ENCODE assay signal across 17 mouse cellular contexts in the genomic region with DNA sequence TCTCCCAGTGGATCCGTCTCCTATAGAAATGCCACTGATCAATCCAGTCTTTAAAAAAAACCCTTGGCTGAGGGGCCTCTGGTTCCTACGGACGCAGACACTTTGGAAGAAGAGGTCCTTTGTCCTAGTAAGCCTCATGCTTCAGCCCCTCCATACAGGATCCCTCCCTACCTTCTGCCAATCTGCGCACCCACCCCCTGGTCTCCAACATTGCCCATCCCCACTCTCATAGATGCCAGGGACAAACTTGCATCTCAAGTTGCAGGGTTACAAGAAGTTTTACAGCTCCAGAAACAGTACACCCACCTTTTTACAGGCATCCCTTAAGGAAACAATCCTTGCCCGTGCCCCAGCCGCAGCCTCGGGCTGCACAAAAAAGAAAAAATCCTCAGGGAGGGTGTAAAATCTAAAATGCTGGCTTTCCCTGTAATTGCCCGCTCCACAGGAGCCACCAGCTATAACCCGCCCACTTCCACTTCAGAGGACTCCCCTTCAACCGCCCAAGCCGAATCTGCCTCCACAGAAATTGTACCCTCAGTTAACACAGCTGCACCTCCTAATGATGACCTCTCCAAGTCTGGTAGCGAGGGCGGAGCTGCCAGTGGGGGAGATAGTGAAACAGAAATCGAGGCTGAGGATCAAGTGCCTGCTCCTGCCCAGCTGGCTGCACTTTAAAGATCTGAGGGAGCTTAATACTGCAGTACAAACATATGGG. TPM values are rescaled to one million over a fixed set of nuclear protein-coding genes. Genes with fewer than 3 reads are reported as not detected.
"Had no signal": no experiment of that assay in that cellular context is flagged by ENCODE, and none has a peak within 500 bp of the region (broad histone marks: within the 10 kb centered on the region; RNA-seq: fewer than 3 reads in every experiment).

No protein-coding gene starts in this region.

RNA-seq across cellular contexts. Expression of a gene that starts 2.5 kb away (rescaled TPM):
- polyA plus RNA-seq: frontal cortex, adult 2 months; heart, embryonic 10.5 days; heart, embryonic 12.5 days; heart, embryonic 14.5 days; heart, embryonic 16.5 days; hindbrain, embryonic 10.5 days; hindbrain, embryonic 12.5 days; hindbrain, embryonic 14.5 days; hindbrain, embryonic 16.5 days; inflammation-experienced regulatory T-cells, adult 6 months; intestine, embryonic 15.5 days; intestine, postnatal 0 days; large intestine, adult 2 months; liver, embryonic 11.5 days; liver, embryonic 13.5 days; liver, embryonic 15.5 days; liver, postnatal 0 days had no signal
